Mouse (Mus musculus) neutrophil, adult 5-6 weeks (primary cell): ENCODE measurements around the gene Cdh26. TPM values are rescaled to one million over a fixed set of nuclear protein-coding genes. Genes with fewer than 3 reads are reported as not detected.

Source experiments
- ATAC-seq: fragments of 151-379, 151-347 bp; 2 replicates; pipeline ENCODE4 v1.8.0; 2017; ENCODE audit warnings: mild to moderate bottlenecking, moderate TSS enrichment; ENCODE audit not compliant: insufficient number of reproducible peaks, poor library complexity, low FRiP score, severe bottlenecking; ENCODE audit errors: extremely low read depth
- total RNA-seq: library from RNA; stranded (forward); fragments of 200-1000 nt; gene quantifications from 2 replicates; pipeline ENCODE4 v1.2.3, GENCODE M21; 2017

The Cdh26 gene
- total RNA-seq, 1 experiment from 2014 or later: not detected

DNA sequence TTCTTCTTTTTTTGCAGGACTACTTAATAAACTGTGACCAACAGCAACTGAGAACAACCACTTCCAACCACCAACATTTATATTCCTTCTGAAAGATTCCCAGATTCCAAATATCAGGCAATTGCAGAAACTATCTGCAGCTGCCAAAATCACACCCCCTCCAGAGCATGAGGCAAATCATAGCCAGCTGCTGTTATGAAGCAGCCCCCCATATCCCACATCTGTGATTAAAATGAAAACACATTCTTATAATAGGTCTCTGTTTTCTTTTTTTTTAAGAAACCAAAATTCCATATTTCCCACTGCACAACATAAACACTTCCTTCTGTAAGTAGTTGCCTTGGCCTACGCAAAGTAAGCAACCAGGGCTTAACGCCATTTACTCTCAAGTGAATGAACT is 65.5 kb downstream of the Cdh26 start:
- ATAC-seq: no peak

DNA sequence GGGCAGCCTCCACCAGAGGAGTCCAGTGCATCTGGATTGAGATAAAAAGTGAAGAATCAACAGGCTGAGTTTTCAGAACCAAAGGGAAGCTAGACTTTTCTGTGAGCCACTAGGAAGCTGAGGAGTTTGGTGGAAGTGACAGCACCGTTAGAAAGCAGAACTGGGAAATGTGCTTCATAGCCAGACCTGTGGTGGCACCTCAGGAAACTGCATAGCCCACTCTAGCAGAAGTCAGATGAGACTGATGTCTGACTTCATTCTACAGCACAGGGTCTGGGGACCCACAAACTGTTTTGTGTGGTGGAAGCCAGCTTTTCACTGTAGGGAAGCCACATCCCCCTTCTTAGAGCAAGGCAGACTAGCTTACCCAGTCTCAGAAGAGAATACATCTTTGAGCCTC is 67.6 kb downstream of the Cdh26 start:
- peak; percentile 47 for ATAC-seq

DNA sequence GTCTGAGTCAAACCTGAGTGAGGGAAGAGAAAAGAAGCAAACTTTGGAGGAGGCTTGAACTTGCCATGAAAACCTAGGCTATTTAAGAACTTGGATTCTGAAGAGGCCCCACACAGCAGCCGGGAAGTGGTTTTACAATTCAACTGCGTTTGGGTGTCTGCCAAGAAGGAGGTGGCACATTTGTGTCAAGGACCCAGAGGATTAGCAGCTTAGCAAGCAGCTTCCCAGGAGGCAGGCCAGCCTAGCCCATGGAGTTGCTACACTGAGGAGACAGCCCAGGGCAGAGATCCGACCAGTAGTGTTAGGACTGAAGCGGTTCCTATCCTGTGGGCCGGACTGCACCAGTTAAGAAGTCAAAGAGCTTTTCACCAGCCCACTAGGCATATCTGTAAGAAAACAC is 68.1 kb downstream of the Cdh26 start:
- no peak for ATAC-seq

DNA sequence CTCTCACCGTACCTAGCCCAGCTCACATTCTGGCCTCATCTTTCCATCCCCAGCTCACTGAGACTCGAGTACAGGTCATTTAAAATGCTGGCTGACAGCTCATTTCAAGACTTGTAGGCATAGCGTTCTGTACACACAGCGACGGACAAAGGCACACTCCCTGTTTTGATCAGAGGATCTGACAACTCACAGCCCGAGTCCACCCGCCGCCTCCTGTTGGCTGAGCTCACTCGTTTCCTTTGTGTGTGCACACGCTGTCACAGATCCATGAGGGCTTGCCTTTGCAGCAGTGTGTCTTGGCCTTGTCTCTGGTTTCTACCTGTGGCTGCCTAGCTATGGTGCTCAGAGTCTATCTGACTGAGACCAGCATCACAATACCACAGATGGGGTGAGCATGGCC is 72.1 kb downstream of the Cdh26 start:
- no peak for ATAC-seq

DNA sequence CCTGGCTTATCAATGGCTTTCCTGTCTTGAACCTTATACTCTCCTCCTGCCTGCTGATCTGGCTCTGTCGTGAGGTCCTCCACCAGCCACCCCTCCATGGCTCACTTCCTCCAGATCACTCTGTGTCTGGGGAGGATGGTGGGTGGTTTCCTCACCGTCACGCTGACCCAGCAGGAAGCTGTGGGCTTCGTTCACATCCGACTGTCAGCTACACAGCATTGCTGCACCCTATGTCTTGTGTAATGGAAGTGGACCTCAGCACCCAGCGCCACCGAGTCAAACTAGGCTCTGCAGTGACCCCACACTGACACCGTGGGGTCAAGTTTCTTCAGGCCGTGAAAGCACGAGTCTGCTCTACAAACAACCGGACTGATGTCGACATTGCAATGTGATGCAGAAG is 75.7 kb downstream of the Cdh26 start:
- peak; percentile 93 for ATAC-seq

DNA sequence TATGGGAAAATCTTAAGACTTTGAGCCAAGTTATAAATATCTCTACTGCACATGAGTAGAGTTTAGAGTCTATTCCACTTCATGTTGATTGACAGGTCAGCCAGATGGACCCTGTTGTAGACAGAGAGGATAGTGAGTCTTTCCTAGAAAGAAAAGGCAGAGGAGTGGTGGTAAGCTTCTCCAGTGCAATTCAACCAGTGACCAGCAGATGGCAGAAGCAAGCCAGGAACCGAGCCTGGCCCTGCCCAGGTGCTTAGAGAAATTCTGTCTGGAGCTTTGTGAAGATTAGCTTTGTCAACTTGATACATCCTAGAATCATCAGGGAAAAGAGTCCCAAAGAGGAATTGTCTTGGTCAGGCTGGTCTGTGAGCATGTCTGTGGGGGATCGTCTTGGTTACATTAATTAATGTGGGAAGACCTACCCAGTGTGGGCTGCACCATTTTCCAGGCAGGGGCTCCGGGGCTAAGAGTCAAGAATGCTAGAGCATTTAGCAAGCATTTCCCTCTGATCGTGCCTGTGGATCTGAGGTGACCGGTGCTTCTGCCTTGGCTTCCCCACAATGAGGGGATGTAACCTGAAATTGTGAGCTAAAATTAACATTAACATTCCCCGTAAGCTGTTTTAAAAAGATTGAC is 77.2 kb downstream of the Cdh26 start:
- ATAC-seq: peak; percentile 62

DNA sequence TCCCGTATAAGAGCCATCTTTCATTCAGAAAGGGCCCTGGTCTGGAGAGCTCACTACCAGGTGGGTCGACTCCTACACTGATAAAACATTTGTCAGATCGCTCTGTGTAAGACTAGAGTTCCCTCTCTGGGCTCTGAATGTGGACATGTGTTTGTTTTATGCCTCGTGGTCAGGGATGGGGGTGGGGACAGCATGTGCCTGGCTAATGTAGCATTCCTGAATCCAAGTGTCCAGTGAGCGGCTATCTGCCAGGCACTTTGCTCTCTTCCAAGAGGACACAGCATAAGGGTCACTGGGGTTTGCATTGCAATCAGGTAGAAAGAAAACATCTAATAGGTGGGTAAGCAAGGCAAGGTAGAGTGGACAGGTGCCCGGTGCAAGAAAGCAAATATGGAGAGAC is 77.9 kb downstream of the Cdh26 start:
- no peak for ATAC-seq

DNA sequence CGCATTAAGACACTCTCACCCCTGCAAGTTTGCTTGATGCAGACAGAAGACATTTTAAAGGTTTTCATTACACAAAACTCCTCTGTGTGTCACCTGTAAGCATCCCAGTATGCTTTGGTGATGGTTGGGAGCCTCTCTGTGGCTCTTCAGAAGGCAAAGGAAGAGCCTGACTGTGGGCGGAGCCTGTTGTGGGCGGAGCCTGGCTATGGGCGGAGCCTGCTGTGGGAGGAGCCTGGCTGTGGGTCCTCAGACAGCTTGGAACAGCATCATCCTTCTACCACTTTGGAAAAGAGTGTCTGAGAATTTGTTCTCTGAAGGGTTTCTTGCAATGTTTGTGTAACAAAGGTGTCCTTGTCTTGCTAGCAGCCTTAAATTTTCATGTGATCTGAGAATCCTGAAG is 82.7 kb downstream of the Cdh26 start:
- no peak for ATAC-seq

DNA sequence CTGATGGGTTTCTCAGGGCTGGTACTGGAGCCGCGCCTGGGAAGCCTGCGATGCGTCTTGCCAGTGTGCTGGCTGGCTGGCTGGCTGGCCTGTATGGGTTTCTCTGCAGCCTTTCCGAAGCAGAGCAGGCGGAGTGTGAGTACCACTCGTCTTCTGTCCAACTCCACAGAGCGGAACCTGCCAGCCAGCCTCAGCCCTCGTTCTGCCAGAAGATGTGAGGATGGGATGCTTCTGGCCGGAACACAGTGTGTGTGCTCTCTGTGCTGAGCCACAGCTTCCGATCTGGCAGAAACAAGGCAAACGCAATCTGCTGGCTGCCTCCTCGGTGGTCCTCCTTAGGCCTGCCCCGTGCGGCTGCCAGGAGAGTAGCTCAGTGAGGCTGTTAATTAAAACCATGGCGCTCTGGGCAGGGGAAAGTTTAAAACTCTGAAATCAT is 83.3 kb downstream of the Cdh26 start:
- no peak for ATAC-seq

DNA sequence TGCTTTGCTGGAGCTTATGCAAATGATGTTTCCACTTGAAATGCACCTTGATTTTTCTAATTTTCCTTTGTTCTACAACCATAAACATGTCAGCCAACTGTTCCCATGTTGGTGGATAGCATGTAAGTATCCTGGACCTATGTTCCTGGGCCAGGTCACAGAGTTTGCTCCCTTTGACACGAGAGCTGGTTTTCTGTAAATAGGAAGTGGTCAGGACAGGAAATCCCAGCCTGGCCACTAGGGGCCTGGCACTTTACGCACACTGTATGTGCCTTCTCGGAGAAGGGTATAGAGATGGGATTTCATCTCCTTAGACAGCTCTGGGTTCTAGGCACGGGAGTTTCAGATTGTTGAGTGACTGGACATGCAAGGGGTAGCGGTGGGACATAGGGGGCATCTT is 86.1 kb downstream of the Cdh26 start:
- ATAC-seq: peak; percentile 66

DNA sequence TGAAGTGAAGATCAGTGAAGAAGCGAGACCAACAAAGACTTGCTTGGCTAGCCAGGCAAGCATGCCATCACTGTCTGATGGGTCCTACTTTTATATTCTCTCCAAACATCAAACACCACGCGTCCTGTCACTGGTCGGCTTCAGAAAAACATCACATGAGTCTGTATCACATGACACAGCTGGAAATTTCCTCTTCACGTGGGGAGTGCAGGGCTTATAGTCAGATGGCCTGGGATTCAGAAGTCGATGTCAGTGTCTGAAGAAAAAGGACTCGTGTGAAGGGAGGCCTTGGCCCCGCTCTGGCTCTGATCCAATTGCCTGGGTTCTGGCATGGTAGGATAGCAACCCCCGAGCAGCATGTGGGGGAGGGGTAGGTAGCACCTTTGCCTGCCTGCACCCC is 86.6 kb downstream of the Cdh26 start:
- peak; percentile 11; the same call in 1 of the 2 replicates for ATAC-seq

DNA sequence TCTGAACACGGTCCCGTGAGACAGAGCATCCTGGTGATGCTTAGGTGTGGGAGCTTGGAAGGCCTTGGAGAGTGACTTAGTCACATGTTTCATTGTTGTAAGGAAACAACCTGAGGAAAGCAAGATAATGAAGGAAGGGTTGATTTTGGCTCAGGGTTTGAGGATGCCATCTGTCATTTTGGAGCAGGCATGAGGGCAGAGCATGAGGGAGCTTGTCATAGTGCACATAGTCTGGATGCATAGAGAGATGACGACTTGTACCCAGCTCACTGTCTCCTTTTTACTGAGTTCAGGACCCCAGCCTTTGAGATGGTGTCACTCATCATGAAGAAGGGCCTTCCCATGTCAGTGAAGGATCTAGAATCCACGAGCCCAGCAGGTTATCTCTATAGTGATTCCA is 89.0 kb downstream of the Cdh26 start:
- no peak for ATAC-seq

DNA sequence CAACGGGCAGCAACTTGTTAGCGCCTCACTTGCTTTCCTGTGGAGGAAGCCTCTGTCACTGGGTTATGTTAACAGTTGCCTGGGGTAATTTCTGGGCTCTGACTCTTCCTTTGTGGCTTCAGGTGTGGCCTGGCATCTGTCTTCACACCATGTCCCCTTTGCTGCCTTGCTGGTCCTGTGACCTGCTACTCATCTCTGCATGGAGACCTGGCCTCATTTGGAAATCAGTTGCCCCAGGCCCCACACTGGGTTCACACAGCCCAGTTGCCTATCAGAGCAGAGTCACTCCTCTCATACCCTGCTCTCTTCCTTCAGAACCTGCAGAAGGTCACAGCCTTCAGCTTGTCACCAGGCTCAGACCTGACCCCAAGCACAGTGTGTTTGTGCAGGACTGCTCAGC is 89.9 kb downstream of the Cdh26 start:
- no peak for ATAC-seq

DNA sequence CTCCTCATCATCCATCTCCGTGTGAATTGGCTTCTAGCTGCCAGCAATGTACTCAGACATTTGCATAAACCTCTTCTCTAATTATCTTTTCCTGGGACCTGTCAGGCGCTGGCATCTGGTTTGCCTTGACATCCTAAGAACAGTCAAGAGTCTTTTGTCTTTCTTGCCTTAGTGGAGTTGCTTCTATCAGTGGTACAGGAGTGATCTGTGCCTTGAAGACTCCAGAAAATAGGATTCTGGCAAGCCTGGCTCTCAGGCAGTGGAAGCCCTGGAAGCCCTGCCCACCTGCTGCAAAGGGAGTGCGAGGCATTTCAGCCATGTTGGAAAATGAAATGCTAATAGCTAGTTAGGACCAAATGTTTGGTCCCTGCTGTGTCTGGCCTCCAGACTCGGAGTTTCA is 92.0 kb downstream of the Cdh26 start:
- no peak for ATAC-seq

DNA sequence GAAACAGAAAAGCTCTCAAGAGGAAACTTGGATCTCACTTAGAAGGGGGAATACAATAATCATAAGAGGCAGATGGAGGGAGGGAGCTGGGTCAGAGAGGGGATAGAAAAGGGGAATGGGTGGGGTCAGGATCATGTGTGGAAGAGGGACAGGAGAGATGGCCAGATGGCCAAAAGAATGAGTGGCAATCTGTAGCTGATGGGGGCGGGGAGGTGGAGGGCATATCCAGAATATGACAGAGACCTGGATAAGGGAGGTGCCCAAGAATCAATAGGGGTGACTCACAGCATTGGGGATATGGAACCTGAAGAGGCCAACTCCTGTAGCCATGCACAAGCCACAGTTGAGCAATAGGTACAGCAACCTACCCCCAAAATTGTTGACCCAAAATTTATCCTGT is 92.5 kb downstream of the Cdh26 start:
- no peak for ATAC-seq

DNA sequence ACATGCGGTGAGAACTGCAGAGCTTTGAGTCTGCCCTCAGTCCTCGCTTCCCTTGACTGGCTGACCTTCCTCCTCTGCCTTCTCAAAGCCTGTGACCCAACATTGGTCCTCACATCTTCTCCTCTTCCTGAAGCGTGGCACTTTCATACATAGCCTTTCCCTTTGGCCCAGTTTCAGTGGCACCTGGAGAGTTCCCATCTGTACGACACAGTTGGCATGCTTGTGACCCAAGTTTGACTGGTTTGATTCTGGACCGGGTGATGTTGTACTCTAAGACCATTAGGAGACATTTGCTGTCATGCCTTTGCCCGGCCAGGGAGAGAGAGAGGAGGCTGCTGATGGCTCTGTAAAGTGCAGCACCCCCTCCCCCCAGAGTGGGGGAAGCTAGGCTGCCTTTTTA is 96.4 kb downstream of the Cdh26 start:
- no peak for ATAC-seq

DNA sequence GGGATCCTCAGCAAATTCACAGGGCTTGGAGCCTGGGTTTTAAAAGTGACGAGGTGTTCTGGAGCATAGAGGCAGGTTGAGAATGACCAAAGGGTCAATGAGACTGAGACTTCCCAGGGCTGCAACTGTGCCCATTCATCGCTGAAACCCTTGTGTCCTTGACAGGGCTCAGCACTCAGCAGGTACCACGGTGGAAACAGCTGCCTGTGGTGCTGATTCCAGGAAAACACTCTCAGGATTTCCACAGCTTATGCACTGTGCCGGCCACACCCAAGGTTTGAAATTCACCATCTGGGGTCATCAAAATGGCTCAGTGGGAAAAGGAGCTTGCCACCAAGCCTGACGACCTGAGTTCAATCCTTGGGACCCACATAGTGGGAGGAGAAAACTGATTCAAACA is 100.9 kb downstream of the Cdh26 start:
- no peak for ATAC-seq

DNA sequence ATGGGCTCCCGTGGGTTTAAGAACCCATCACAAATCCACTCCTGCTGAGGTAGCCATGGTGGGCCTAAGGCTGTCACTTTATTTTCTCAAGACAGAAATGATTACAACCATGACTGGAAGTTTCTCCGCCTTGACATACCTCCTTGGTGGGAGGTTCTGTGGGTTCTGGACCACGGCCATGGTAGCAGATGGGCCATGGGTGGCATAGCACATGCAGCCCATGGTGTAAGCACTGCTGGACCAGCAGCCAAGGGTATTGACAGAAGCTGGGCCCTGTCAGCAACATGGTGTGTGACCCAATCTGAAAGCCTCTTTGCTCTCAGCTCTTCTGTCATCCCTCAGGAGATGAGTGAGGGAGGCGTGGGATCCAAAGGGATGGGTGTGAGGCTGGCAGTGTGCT is 106.2 kb downstream of the Cdh26 start:
- ATAC-seq: no peak
